Mouse (Mus musculus) heart, embryonic 11.5 days (tissue): ENCODE measurements around the gene Cfhr1. TPM values are rescaled to one million over a fixed set of nuclear protein-coding genes. Genes with fewer than 3 reads are reported as not detected.

ENCODE experiments used
- ATAC-seq: fragments of 200-750 bp; cut with Nextera tagmentation; replicated peaks from 2 replicates; pipeline ENCODE4 v1.8.0; 2017; ENCODE audit warnings: moderate library complexity; ENCODE audit not compliant: insufficient number of reproducible peaks, low FRiP score, low TSS enrichment
- H3K27ac ChIP-seq: fragments of 300-500 bp; sonication (generic); 2 replicates; pipeline ENCODE4 v1.5.1; 2014; ENCODE audit warnings: mild to moderate bottlenecking, low read depth, low read length
- H3K27me3 ChIP-seq: fragments of 300-500 bp; sonication (generic); 2 replicates; pipeline ENCODE4 v1.6.1; 2014; ENCODE audit warnings: mild to moderate bottlenecking, low read length, mixed read lengths; ENCODE audit not compliant: control insufficient read depth, insufficient read depth
- H3K36me3 ChIP-seq: fragments of 300-500 bp; sonication (generic); 2 replicates; pipeline ENCODE4 v1.6.1; 2014; ENCODE audit warnings: mild to moderate bottlenecking, low read length, moderate library complexity, mixed read lengths; ENCODE audit not compliant: control insufficient read depth, insufficient read depth
- H3K4me1 ChIP-seq: fragments of 300-500 bp; sonication (generic); 2 replicates; pipeline ENCODE4 v1.6.1; 2014; ENCODE audit warnings: low read length; ENCODE audit not compliant: control insufficient read depth, insufficient read depth
- H3K4me2 ChIP-seq: fragments of 300-500 bp; sonication (generic); 2 replicates; pipeline ENCODE4 v1.6.1; 2014; ENCODE audit warnings: mild to moderate bottlenecking, moderate library complexity
- H3K4me3 ChIP-seq: fragments of 300-500 bp; sonication (generic); 2 replicates; pipeline ENCODE4 v1.5.1; 2014; ENCODE audit warnings: low read depth, low read length
- H3K9ac ChIP-seq: fragments of 300-500 bp; sonication (generic); 2 replicates; pipeline ENCODE4 v1.6.1; 2014; ENCODE audit warnings: mild to moderate bottlenecking, low read depth, low read length, moderate library complexity
- H3K9me3 ChIP-seq: fragments of 300-500 bp; sonication (generic); replicated peaks from 2 replicates; pipeline ENCODE4 v1.6.1; 2016; ENCODE audit warnings: low read length; ENCODE audit not compliant: control insufficient read depth
- WGBS: fragments of 180-500 bp; shearing (Covaris S2); extraction: QIAGEN DNeasy Blood & Tissue Kit; methylation state at CpG from one replicate; pipeline ENCODE4 v1.1.7; 2014; ENCODE audit not compliant: insufficient replicate concordance; 5-methylcytosine and 5-hydroxymethylcytosine counted together
- polyA plus RNA-seq: library from polyadenylated mRNA; unstranded; fragments of >200 nt; fragmentation: Nextera tagmentation; extraction: Ambion mirVana; gene quantifications from 2 replicates; pipeline ENCODE4 v1.2.1, GENCODE M21; 2014

Gene Cfhr1
- not detected in 2 replicates for polyA plus RNA-seq

DNA sequence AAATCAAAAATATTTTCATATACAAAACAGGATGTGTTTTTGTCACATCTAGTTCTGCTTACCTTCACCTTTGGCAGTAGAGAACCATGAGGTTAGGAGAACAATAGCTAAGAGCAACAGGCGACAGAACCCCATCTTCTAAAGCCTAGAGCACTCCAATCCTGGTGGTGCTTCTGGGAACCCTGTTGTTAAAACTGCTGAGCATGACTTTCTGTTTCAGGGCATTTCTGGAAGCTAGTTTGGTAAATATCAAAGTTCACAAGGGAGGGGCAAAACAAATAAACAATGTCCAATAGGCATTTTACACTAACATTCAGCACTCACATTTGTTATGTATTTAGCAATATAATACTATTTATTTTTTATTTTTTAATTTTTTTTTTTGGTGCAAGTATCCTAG lies at the start of gene Cfhr1:
TSS of gene Cfhr1 (minus strand) at position 249 of the 400 bp plus-strand sequence.
- Histone ChIP-seq H3K9ac (no peak within 1 kb of the TSS), H3K27me3 (no peaks in the 10 kb centered on the region), H3K4me1 (no peaks in the 10 kb centered on the region), H3K4me2 (no peak within 1 kb of the TSS), H3K36me3 (no peaks in the 10 kb centered on the region), H3K4me3 (no peak within 1 kb of the TSS), H3K9me3 (no peaks in the 10 kb centered on the region), H3K27ac (no peak within 1 kb of the TSS)
- no peak for ATAC-seq
- 48% methylated on average over 1 of the region's 1 CpGs for WGBS

DNA sequence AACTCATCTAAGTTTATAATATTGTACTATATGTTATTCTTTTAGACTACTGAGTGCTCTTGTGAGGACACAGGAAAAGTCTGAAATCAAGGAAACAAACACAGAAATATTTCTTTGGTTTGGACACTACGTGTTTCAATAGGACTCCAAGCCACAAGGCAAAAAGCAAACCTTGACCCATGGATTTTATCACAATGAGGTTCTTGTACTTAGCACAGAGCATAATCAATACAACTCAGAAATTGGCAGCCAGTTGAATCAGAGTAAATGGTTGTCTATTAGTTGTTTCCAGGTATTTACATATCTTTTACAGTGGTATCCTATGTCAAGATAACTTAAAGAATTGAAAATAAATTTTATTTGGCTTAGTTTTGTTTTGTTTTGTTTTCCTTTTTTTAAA lies 8.8 kb downstream of the Cfhr1 start:
- H3K27ac ChIP-seq, result no peak overlapping the region
- no peak for ATAC-seq

GRCm38 (mm10) chr1:139548536-139548935 lies 11.5 kb downstream of the Cfhr1 start:
- Histone ChIP-seq H3K36me3 (no peaks in the 10 kb centered on the region), H3K9me3 (no peaks in the 10 kb centered on the region), H3K4me3 (no peak overlapping the region), H3K9ac (no peak overlapping the region), H3K27me3 (no peaks in the 10 kb centered on the region), H3K27ac (no peak overlapping the region), H3K4me2 (no peak overlapping the region), H3K4me1 (no peaks in the 10 kb centered on the region)
- 92% methylated on average over 1 of the region's 1 CpGs for WGBS
- ATAC-seq, result no peak

More for the DNA sequence above, 8.8 kb downstream of the Cfhr1 start:
- no peak overlapping the region for H3K4me2 ChIP-seq
- H3K9ac ChIP-seq, result no peak overlapping the region
- no peaks in the 10 kb centered on the region for H3K4me1 ChIP-seq
- no peaks in the 10 kb centered on the region for H3K36me3 ChIP-seq
- H3K9me3 ChIP-seq, result no peaks in the 10 kb centered on the region
- no peak overlapping the region for H3K4me3 ChIP-seq
- 76% methylated on average over 1 of the region's 1 CpGs for WGBS
- H3K27me3 ChIP-seq, result no peaks in the 10 kb centered on the region

DNA sequence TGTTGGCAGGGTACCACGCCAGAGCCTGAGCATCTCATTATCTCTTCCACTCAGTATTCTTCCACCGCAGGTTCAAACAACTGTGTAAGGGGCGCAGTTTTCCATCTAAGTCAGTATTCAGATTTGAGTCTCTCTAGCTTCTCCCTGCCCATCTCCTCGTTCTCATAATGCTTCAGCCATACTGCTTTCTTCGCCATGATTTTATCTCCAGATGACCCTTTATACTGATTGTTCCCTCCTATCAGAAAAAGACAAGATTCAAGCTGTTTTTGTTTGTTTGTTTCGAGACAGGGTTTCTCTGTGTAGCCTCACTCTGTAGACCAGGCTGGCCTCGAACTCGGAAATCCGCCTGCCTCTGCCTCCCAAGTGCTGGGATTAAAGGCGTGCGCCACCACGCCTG lies 45.5 kb downstream of the Cfhr1 start:
- H3K9ac ChIP-seq, result no peak overlapping the region
- 84% methylated on average over 12 of the region's 12 CpGs for WGBS

GRCm38 (mm10) chr1:139501258-139501752 lies 58.8 kb downstream of the Cfhr1 start, which contains the start of gene F13b:
F13b (plus strand) TSS chr1:139501702.
- 77% methylated on average over 3 of the region's 3 CpGs for WGBS
- no peak for ATAC-seq

More for the DNA sequence above, 45.5 kb downstream of the Cfhr1 start:
- no peak for ATAC-seq
- H3K4me1 ChIP-seq, result no peaks in the 10 kb centered on the region
- H3K4me3 ChIP-seq, result no peak overlapping the region
- H3K27ac ChIP-seq, result no peak overlapping the region
- H3K4me2 ChIP-seq, result no peak overlapping the region
- H3K9me3 ChIP-seq, result no peaks in the 10 kb centered on the region
- no peaks in the 10 kb centered on the region for H3K27me3 ChIP-seq
- H3K36me3 ChIP-seq, result no peaks in the 10 kb centered on the region

GRCm38 (mm10) chr1:139499751-139500150 lies 60.3 kb downstream of the Cfhr1 start:
- Histone ChIP-seq H3K9me3 (no peaks in the 10 kb centered on the region), H3K4me1 (no peaks in the 10 kb centered on the region), H3K27me3 (no peaks in the 10 kb centered on the region), H3K4me2 (no peak overlapping the region), H3K9ac (no peak overlapping the region), H3K27ac (no peak overlapping the region), H3K4me3 (no peak overlapping the region), H3K36me3 (peaks cover 2% of the 10 kb centered on the region; the same call in 1 of the 2 replicates)
- ATAC-seq, result no peak

More at GRCm38 (mm10) chr1:139501258-139501752, 58.8 kb downstream of the Cfhr1 start, which contains the start of gene F13b:
- Histone ChIP-seq H3K9ac (no peak within 1 kb of the TSS), H3K4me3 (no peak within 1 kb of the TSS), H3K36me3 (no peaks in the 10 kb centered on the region; the same call in 1 of the 2 replicates), H3K4me2 (no peak within 1 kb of the TSS), H3K27ac (no peak within 1 kb of the TSS), H3K27me3 (no peaks in the 10 kb centered on the region), H3K4me1 (no peaks in the 10 kb centered on the region), H3K9me3 (no peaks in the 10 kb centered on the region)

Other genes with a start within 250 kb of the Cfhr1 start
- 0.07 and 0.17 TPM in 2 replicates for gene Crb1, start 183.2 kb downstream of the Cfhr1 start, polyA plus RNA-seq
- gene Zbtb41, start 138.0 kb downstream of the Cfhr1 start, polyA plus RNA-seq, result 8.9 and 12.1 TPM in 2 replicates
- 16.1 and 18.3 TPM in 2 replicates for gene Aspm, start 105.5 kb downstream of the Cfhr1 start, polyA plus RNA-seq
- not detected in 2 replicates for gene F13b, start 58.6 kb downstream of the Cfhr1 start, polyA plus RNA-seq
- not detected in 2 replicates for gene Gm4788, start 221.0 kb upstream of the Cfhr1 start, polyA plus RNA-seq